Mouse (Mus musculus): ENCODE measurements at regions not wholly inside any gene's neighbourhood (a gene's known extent, or its start where the extent isn't known, plus 50 kb on each side); places are given as distances from the start of the nearest gene placed in this dataset.

GRCm38 (mm10) chr11:30369601-30370240 lies 101.7 kb upstream of the Sptbn1 start:
- TF ChIP-seq CTCF (IDR thresholded peaks at IDR 0.05; ENCODE audit: low read depth) (no peak), EP300 (IDR thresholded peaks at IDR 0.05; ENCODE audit: low read depth) (peak; percentile 54; the same call in 1 of the 2 replicates)

Data from heart, postnatal 0 days (tissue).